Mouse (Mus musculus) R1 (cell line): ENCODE measurements around the gene Tipin.

Source experiments
- DNase-seq: peaks from one replicate; pipeline ENCODE4 v3.0.0-alpha.2; 2018; ENCODE audit warnings: low read depth, low spot score

Gene Tipin

DNA sequence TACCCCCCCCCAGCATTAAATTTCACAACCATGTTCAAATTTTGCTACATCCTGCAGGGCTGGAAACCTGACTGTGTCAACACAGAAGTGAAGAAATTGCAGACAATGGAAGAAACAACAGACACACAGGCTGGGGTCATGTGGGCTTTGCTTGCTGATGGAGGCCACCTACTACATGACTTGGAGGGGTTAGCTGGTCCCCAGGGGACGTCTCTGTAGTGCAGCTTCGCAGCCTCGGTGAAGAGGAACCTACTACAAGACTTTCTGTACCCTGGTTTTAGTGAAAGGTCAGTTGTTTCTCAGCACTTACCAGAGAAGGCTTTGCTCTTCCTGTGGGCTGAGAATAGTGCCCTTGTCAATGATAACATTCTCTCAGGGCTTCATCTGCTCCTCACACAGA lies 10.1 kb upstream of the Tipin start:
- DNase-seq = no peak

DNA sequence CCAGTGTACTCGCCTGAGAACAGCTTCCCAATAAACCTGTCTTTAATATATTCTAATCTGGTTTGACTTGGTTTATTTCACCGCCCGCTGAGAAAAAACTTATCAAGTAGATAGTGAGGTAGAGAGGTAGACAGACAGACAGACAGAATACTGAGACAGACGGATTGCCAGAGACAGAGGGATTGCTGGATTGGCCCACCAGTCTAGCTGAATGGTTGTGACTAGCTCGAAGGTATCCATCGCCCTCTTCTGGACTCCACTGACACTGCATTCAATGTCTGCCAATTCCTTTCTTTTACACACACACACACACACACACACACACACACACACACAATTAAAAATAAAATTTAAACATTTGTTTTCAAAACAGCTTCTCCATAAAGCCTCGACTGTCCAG lies 8.8 kb upstream of the Tipin start:
- peak; percentile 90 for DNase-seq

DNA sequence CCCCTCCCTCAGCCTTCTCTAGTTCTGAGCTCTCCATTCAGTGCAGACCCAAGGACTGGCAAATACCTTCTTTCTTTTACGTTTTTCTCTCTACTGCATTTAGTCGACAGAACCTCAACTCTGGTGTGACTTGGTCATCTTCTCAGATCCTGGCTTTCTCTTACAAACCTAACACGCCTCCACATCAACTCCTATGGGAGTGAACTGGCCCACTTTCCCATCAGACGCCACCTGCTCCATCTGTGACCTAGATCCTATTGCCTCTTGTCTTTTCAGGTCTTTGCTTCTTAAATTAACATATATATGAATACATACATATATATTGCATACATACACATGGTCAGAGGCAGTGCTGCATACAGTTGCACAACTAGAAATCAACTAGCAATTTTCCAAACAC lies 7.6 kb upstream of the Tipin start:
- DNase-seq = no peak

DNA sequence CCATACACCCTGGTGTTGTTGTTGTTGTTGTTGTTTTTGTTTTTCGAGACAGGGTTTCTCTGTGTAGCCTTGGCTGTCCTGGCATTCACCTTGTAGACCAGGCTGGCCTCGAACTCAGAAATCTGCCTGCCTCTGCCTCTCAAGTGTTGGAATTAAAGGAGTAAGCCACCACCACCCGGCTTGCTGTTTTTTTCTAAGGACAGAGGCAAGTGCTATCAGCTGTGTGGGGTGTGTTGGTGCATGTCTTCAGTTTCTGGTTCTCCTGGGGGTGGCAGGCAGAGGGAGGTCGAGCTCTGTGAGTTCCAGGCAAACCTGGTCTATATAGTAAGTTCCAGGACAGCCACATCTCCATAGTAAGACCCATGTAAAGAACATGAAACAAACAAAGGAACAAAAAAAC lies 7.1 kb upstream of the Tipin start:
- no peak for DNase-seq

DNA sequence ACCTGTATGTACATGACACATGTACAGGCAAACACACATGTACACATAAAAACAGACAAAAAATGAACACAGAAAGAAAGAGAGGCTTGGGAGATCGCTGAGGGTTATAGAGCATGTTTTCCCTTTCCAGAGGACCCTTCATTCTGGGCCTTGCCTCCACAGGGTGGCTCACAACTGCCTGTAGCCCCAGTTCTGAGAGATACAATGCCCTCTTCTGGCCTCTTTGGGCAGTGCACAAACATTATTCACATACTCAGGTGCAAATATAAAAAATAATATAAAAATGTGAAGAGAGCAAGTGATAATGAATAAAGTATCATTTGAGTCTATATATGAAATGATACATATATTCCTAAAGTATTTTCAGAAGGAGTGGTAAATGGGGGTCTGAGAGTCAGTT lies 6.5 kb upstream of the Tipin start:
- peak; percentile 80 for DNase-seq

- peak; percentile 81 for DNase-seq
Measured at GRCm38 (mm10) chr9:64277706-64278105, 3.7 kb upstream of the Tipin start.

GRCm38 (mm10) chr9:64278665-64279310 lies 2.6 kb upstream of the Tipin start:
- DNase-seq = peak; percentile 77

DNA sequence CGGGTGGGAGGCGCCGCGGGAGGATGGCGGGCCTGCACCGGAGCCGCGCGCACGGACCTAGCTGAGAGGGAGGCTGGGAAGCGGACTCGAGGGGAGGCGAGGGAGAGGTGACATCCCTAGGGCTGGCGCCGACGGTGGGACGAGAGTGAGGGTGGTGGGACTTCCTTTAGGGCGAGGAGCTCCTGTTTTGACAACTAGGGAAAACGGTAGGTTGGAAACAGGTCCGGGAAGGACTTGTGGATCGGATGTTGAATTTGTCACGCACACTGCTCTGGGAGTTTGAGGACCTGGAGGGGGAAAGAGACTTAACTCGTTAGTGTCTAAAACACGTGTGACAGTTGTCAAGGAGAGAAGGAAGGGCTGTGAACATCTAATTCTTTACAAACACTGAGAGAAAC lies 399 bp downstream of the Tipin start:
- no peak for DNase-seq

DNA sequence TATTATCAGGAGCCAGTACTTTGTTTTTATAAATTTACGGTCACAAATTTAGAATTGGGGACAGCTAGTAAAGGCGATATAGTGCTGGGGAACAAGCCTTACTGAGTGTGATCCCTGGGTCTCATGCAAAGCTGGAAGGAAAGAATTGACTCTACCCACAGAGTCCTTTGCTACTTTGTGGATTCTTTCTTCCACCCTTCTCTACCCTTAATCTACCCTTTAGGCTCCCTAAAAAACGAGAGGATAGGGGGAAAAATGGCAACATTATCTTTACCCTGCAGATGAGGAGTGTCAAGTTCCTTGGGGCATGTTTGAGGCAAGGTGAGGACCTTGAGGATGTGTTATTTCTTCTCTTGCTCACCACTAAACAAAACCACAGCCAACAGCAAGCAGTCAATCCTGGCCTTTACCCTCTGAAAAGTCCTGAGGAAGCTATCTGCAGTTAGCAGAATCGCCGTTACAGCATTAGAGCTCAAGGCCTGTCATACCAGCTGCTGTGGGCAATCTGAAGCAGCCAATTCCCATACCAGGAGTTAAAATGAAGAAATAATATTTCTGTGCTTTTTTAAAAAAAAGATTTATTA lies 1.1 kb downstream of the Tipin start:
- no peak for DNase-seq

DNA sequence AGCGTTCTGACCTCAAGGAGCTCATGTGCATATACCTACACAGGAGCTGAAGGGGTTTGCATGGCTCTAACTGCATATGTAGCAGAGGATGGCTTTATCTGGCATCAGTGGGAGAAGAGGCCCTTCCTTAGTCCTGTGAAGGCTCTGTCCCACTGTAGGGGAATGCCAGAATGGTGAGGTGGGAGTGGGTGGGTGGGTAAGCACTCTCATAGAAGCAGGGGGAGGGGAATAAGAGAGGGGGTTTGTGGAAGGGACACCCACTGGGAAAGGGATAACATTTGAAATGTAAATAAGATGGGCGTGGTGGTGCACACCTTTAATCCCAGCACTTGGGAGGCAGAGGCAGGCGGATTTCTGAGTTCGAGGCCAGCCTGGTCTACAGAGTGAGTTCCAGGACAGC lies 21.7 kb downstream of the Tipin start:
- DNase-seq = peak; percentile 55

DNA sequence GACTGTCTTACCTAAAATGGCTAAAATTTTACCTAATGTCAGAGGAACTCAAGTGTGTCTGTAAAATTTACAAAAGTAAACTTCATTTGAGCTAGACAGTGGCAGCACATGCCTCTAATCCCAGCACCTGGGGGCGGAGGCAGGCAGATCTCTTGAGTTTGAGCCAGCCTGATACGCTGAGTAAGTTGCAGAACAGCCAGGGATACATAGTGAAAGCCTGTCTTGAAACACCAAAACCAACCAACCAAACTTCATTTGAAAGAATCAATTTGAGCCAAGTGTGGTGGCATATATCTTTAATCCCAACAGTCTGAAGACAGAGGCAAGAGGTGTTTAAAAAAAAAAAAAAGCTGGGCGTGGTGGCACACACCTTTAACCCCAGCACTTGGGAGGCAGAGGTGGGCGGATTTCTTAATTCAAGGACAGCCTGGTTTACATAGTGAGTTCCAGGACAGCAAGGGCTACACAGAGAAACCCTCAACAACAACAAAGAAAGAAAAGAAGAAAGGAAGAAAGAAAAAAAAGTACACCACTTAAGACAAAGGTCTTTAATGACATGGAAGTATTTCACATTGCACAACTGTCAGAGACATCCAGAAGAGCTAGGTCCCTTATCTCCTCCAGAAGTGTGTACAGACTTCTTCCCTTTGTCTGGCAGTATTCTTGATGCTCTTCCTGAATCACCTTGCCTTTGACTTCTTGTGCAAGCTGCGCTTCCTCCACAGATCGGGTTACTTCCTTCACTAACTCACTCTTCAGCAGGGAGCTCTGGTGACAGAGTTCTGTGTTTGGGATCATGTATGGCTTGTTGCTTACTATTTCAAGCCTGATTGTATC lies 25.3 kb downstream of the Tipin start:
- peak; percentile 40 for DNase-seq

DNA sequence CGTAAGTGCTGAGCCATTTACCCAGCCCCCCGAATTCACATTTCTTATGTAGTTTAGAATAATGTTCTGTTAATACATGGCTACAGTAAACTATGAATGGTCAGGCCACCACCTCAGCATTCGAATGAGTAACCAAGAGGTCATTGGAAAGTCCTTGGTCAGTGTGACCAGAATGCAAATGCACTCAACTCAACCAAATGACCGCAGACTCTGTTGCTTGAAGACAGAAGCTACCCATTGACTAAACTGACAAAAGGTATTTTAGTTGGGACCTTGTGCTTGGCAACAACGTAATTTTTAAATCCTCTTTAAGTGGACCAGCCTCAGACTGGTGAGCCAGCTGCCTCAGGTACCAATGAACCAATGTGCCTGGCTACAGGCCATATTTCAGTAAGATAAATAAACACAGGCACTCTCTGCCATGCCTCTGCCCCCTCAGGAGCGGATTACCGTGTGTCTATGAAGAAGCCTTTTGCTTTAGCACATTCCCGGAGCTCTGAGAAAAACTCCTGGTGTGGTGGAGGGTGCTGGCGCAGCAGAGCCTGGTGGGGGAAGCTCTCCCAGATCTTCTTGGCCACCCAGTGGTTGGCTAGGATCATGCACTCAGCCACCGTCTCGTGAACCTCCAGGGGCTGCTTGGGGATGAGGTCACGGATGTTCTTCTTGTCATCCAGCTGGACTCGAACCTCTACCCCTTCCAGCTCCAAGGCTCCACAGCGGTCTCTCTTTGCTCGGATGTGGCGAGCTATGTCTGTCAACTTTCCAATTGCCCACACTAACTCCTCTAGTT lies 29.8 kb downstream of the Tipin start:
- DNase-seq = peak; percentile 65

GRCm38 (mm10) chr9:64312128-64312527 lies 30.7 kb downstream of the Tipin start:
- DNase-seq = peak; percentile 60

GRCm38 (mm10) chr9:64314696-64315095 lies 33.3 kb downstream of the Tipin start:
- no peak for DNase-seq

DNA sequence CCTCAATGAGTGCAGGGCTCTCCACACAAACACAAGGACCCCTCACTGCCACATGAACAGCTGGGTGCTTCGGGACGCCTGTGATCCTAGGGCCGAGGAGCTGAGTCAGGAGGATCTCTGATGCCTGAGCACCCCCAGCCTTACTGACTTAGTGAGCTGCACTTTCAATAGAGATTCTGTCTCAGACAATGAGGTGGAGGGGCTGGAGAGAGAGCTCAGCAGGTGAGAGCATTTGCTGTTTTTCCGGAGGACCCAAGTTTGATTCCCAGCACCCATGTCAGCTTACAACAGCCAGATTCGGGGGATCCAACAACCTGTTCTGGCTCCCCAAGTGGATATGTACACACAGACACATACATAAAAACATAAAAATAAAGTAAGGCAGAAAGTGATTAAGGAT lies 35.6 kb downstream of the Tipin start:
- DNase-seq = no peak

DNA sequence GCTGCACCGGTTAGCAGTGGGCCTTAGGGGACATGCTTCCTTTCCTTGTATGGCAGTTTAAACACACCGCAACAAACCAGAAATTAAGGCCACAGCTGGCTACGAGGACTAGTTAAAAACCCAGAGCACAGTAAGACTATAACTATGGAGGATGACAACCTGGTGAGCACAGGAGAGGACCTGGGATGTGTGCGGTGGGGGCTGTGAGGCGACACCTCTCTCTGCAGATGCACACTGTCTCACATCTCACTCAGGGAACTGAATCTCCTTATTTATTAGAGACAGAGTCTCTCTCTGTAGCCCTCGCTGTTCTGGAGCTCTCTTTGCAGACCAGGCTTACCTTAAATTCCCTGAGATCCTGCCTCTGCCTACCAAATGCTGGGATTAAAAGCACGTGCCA lies 42.6 kb downstream of the Tipin start:
- DNase-seq = no peak

- peak; percentile 55 for DNase-seq
Measured at GRCm38 (mm10) chr9:64335825-64336224, 54.4 kb downstream of the Tipin start.

GRCm38 (mm10) chr9:64339361-64339760 lies 58.0 kb downstream of the Tipin start:
- peak; percentile 93 for DNase-seq

- peak; percentile 78 for DNase-seq
Measured at GRCm38 (mm10) chr9:64340351-64341253, 59.2 kb downstream of the Tipin start.

GRCm38 (mm10) chr9:64341254-64341566 lies 59.8 kb downstream of the Tipin start, which contains the start of gene Dis3l:
Gene Dis3l, minus strand, starts transcription at chr9:64341288.
- DNase-seq = no peak

GRCm38 (mm10) chr9:64341671-64342070 lies 60.3 kb downstream of the Tipin start:
- no peak for DNase-seq
